Mouse (Mus musculus): Measurements from ENCODE around the gene P3h1.

DNA sequence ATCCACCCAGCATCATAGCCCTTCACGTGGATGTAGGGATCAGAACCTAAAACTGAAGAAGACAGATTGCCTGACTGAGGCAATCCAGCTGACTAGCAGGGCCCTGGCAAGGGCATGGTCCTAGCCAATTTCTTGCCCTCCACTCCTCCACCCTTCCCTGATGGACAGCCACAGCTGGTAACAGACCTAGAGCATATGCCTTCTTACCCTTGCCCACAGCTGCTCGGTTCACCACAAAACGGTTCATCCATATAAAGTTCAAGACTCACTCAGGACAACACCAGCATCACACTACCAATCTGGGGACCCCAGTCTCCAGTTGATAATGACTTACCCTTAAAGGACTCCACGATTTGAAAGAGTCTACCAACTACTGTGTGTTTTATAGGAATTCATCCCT is 46.9 kb upstream of the P3h1 start:
- TF ChIP-seq GATA1 (IDR thresholded peaks at IDR 0.05; ENCODE audit: borderline replicate concordance, low read length) (no peak), FLI1 (IDR thresholded peaks at IDR 0.05; ENCODE audit: low read length) (no peak)

All from megakaryocyte, embryonic 14.5 days (primary cell).